In genomic region chr9:63745821-63746632, GRCm38 (mm10) we compare ENCODE assay signal across 8 mouse cellular contexts. TPM values are rescaled to one million over a fixed set of nuclear protein-coding genes. Genes with fewer than 3 reads are reported as not detected.
A peak's percentile ranks its signal among the peaks of the same experiment; 100 is the strongest.
DNase-seq lines count a peak whose midpoint lies in the region; ATAC-seq and TF ChIP-seq lines count a peak whose summit lies in the region.

No protein-coding gene starts in this region.

- H3K4me1 ChIP-seq in lung, embryonic 14.5 days (ENCODE audit: insufficient read depth): peaks cover 68% of the 10 kb centered on the region
- H3K4me1 ChIP-seq in intestine, embryonic 16.5 days (ENCODE audit: control insufficient read depth, insufficient read depth, low read length): peaks cover 77% of the 10 kb centered on the region

- ATAC-seq in lung, embryonic 14.5 days (ENCODE audit: insufficient read depth): no peak
- peak; percentile 31 for ATAC-seq in intestine, embryonic 16.5 days
- ATAC-seq in megakaryocyte progenitor cell, adult 5-6 weeks (replicated peaks; ENCODE audit: poor library complexity): 0 out of 2 replicates have a peak, but pooled peaks have one; percentile 15

- H3K27me3 ChIP-seq in lung, embryonic 14.5 days (ENCODE audit: insufficient read depth, low read length): no peaks in the 10 kb centered on the region
- no peaks in the 10 kb centered on the region for H3K27me3 ChIP-seq in intestine, embryonic 16.5 days (replicated peaks; ENCODE audit: control insufficient read depth, insufficient read depth, low read length)

- no peaks in the 10 kb centered on the region for H3K36me3 ChIP-seq in lung, embryonic 14.5 days (ENCODE audit: insufficient read depth)
- no peaks in the 10 kb centered on the region for H3K36me3 ChIP-seq in intestine, embryonic 16.5 days (ENCODE audit: control insufficient read depth, insufficient read depth, low read length)

- H3K4me2 ChIP-seq in lung, embryonic 14.5 days: no peak overlapping the region
- peak overlapping the region; percentile 0; the same call in 1 of the 2 replicates for H3K4me2 ChIP-seq in intestine, embryonic 16.5 days (ENCODE audit: low read depth, low read length)

- peak overlapping the region; percentile 21 for H3K27ac ChIP-seq in lung, embryonic 14.5 days (ENCODE audit: low read depth)
- H3K27ac ChIP-seq in intestine, embryonic 16.5 days (ENCODE audit: low read length): peak overlapping the region; percentile 33

- no peak overlapping the region for H3K9ac ChIP-seq in lung, embryonic 14.5 days
- peak overlapping the region; percentile 8; the same call in 1 of the 2 replicates for H3K9ac ChIP-seq in intestine, embryonic 16.5 days (ENCODE audit: low read depth, low read length)

- no peak for TF ChIP-seq CTCF in lung, embryonic 14.5 days (IDR thresholded peaks at IDR 0.05; ENCODE audit: low read depth)

- no peaks in the 10 kb centered on the region for H3K9me3 ChIP-seq in lung, embryonic 14.5 days (ENCODE audit: low read depth, low read length)
- no peaks in the 10 kb centered on the region for H3K9me3 ChIP-seq in intestine, embryonic 16.5 days (ENCODE audit: control insufficient read depth, low read length)

- WGBS in lung, embryonic 14.5 days: 47% methylated on average over 19 of the region's 19 CpGs
- 38% methylated on average over 19 of the region's 19 CpGs for WGBS in intestine, embryonic 16.5 days

- DNase-seq in lung, embryonic 14.5 days: no peak
- DNase-seq in lung, postnatal 25 days (ENCODE audit: low spot score): no peak
- DNase-seq in adrenal gland, postnatal 36 days: peak; percentile 60 to 66
- DNase-seq in ovary, adult 18-20 months (ENCODE audit: low spot score): no peak
- DNase-seq in gastrocnemius, postnatal 4 days (ENCODE audit: low spot score in 2 of 2): no peak
- no peak for DNase-seq in cerebellum, adult 11-12 months

- no peak overlapping the region for H3K4me3 ChIP-seq in lung, embryonic 14.5 days (ENCODE audit: low read depth, low read length)
- H3K4me3 ChIP-seq in intestine, embryonic 16.5 days (ENCODE audit: low read length): no peak overlapping the region

RNA-seq across cellular contexts. Expression of gene Smad3, which starts 11.8 kb away (rescaled TPM):
- polyA plus RNA-seq in lung, embryonic 14.5 days (2014; fragmentation: Nextera tagmentation; extraction: Ambion mirVana): 16.1 and 16.4 TPM in 2 replicates
- total RNA-seq in adrenal gland, postnatal 36 days (2021): 10 to 100 TPM; 28.6 to 48.3 TPM
- polyA plus RNA-seq in intestine, embryonic 16.5 days (2015; fragmentation: Nextera tagmentation; extraction: Ambion mirVana): 10.9 and 11.8 TPM in 2 replicates
- 12.6 and 14.4 TPM in 2 replicates for total RNA-seq in megakaryocyte progenitor cell, adult 5-6 weeks (2015)
- total RNA-seq in megakaryocyte progenitor cell, adult 5-6 weeks (2017): 16.7 and 16.8 TPM in 2 replicates
- total RNA-seq in gastrocnemius, postnatal 4 days (2021): 10 to 100 TPM; 42.9 to 44.6 TPM

Comparison
In these comparisons a context has a peak if more than half of its experiments do, and no peak if none do; other contexts are left out.
1. DNase-seq: peak in adrenal gland, postnatal 36 days (2 of 2); none in lung, embryonic 14.5 days (single experiment), lung, postnatal 25 days (single experiment), ovary, adult 18-20 months (single experiment), gastrocnemius, postnatal 4 days (0 of 2) and cerebellum, adult 11-12 months (single experiment).